Mouse (Mus musculus) kidney, embryonic 16.5 days (tissue): ENCODE results near the gene Grk5. TPM values are rescaled to one million over a fixed set of nuclear protein-coding genes. Genes with fewer than 3 reads are reported as not detected.

ENCODE experiments used
- ATAC-seq: fragments of 200-750 bp; cut with Nextera tagmentation; 2 replicates; pipeline ENCODE4 v1.8.0; 2017; ENCODE audit warnings: moderate TSS enrichment; ENCODE audit not compliant: low FRiP score, low TSS enrichment
- H3K27ac ChIP-seq: fragments of 300-500 bp; sonication (generic); 2 replicates; pipeline ENCODE4 v1.5.1; 2014; ENCODE audit warnings: low read length
- H3K27me3 ChIP-seq: fragments of 300-500 bp; sonication (generic); 2 replicates; pipeline ENCODE4 v1.6.1; 2014; ENCODE audit warnings: low read length, control low read depth, mixed read lengths; ENCODE audit not compliant: insufficient read depth
- H3K36me3 ChIP-seq: fragments of 300-500 bp; sonication (generic); 2 replicates; pipeline ENCODE4 v1.6.1; 2014; ENCODE audit warnings: low read length, control low read depth, mixed read lengths; ENCODE audit not compliant: insufficient read depth
- H3K4me1 ChIP-seq: fragments of 300-500 bp; sonication (generic); 2 replicates; pipeline ENCODE4 v1.6.1; 2014; ENCODE audit warnings: low read length, control low read depth, mixed read lengths; ENCODE audit not compliant: insufficient read depth
- H3K4me2 ChIP-seq: fragments of 300-500 bp; sonication (generic); replicated peaks from 2 replicates; pipeline ENCODE4 v1.6.1; 2014; ENCODE audit warnings: low read depth, low read length
- H3K4me3 ChIP-seq: fragments of 300-500 bp; sonication (generic); 2 replicates; pipeline ENCODE4 v1.5.1; 2014; ENCODE audit warnings: mild to moderate bottlenecking, low read length
- H3K9ac ChIP-seq: fragments of 300-500 bp; sonication (generic); replicated peaks from 2 replicates; pipeline ENCODE4 v1.6.1; 2014; ENCODE audit warnings: low read length
- H3K9me3 ChIP-seq: fragments of 300-500 bp; sonication (generic); 2 replicates; pipeline ENCODE4 v1.6.1; 2016; ENCODE audit warnings: low read length, control low read depth
- WGBS: fragments of 180-500 bp; shearing (Covaris S2); extraction: QIAGEN DNeasy Blood & Tissue Kit; methylation state at CpG from one replicate; pipeline ENCODE4 v1.1.7; 2014; 5-methylcytosine and 5-hydroxymethylcytosine counted together
- polyA plus RNA-seq: library from polyadenylated mRNA; unstranded; fragments of >200 nt; fragmentation: Nextera tagmentation; extraction: Ambion mirVana; gene quantifications from 2 replicates; pipeline ENCODE4 v1.2.1, GENCODE M21; 2015

Grk5 gene
- polyA plus RNA-seq, 1 experiment from 2014 or later = 2.7 TPM

DNA sequence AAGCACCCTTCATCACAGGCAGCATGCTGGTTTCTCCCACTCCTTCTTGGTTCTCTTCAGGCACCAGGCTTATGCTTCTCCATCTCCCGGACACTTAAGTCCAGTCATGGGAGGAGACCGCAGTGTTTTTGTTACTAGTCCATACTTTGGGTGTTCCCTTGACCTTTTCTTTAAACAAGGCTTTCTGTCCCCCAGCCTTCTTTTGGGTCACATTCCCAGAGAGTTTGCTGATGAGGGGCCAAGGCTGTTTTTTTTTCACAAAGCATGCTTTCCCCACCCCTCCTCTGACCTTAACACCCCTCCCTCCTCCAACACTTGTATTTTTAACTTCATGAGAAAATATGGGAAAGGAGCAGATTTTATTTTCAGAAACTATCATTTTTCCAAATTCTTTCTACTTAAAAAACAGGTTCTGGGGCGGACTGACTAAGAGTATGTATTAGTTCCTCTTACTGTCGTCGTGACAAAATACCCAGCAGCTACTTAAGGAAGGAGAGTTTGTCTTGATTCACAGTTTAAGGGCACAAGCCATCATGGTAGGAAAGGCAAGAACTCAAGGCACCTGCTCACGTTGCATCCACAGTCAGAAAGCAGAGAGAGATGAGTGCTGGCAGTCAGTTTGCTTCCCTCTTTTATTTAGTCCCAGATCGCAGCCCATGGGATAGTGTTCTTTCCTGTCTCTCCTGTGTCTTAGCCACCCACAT is 73.0 kb downstream of the Grk5 start:
- 0 out of 2 replicates have a peak, but pooled peaks cover 3% of the 10 kb centered on the region for H3K4me1 ChIP-seq
- H3K4me2 ChIP-seq = no peak overlapping the region
- H3K9ac ChIP-seq = no peak overlapping the region
- no peak overlapping the region for H3K4me3 ChIP-seq
- no peaks in the 10 kb centered on the region for H3K27me3 ChIP-seq
- H3K27ac ChIP-seq = no peak overlapping the region; the same call in 1 of the 2 replicates
- WGBS = 71% methylated on average over 7 of the region's 7 CpGs
- ATAC-seq = no peak
- no peaks in the 10 kb centered on the region for H3K9me3 ChIP-seq
- H3K36me3 ChIP-seq = no peaks in the 10 kb centered on the region

DNA sequence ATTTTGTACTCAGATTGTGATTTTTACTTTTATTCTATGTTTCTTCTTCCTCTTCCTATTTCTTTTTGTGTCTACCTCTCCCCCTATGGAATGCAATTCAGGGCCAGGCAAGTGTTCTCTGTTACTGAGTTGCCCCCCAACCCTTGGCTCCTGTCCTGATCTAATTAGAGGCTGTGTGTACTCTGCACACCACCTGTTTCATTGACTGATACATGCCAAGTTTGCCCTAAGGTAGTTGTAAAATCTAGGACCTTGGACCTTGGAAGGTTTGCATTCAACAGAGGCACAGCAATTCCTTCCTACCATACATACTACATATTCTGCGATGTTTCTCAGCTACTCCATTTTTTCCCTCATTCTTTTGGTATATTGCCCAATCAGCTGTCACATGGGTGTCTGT is 78.4 kb downstream of the Grk5 start:
- Histone ChIP-seq H3K4me3 (no peak overlapping the region), H3K27me3 (no peaks in the 10 kb centered on the region), H3K36me3 (no peaks in the 10 kb centered on the region), H3K27ac (no peak overlapping the region), H3K4me2 (no peak overlapping the region), H3K9ac (no peak overlapping the region), H3K4me1 (no peaks in the 10 kb centered on the region), H3K9me3 (no peaks in the 10 kb centered on the region)
- ATAC-seq = no peak
- 84% methylated on average over 1 of the region's 1 CpGs for WGBS

DNA sequence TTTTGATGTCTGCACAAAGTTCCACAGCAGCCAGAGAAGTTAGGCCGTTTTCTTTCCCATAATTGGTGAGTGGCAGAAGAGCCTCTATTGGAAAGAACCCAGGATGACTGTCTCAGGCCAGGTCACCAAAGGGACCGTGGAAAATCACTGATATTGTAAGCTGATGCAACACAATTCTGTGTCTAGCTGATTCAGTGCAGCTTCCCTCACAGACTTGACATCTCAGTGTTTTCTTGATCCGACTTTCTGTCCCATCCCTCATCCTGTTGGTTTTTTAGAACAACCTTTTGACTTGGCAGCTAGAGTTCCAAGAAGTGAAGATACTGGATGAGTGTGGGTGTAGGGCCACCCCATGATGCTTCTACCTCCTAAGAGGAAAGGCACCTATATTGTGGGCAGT is 80.9 kb downstream of the Grk5 start:
- Histone ChIP-seq H3K4me3 (no peak overlapping the region), H3K4me1 (no peaks in the 10 kb centered on the region), H3K9me3 (no peaks in the 10 kb centered on the region), H3K4me2 (no peak overlapping the region), H3K36me3 (no peaks in the 10 kb centered on the region), H3K9ac (no peak overlapping the region), H3K27ac (no peak overlapping the region), H3K27me3 (no peaks in the 10 kb centered on the region)
- WGBS = 72% methylated on average over 3 of the region's 3 CpGs
- no peak for ATAC-seq

DNA sequence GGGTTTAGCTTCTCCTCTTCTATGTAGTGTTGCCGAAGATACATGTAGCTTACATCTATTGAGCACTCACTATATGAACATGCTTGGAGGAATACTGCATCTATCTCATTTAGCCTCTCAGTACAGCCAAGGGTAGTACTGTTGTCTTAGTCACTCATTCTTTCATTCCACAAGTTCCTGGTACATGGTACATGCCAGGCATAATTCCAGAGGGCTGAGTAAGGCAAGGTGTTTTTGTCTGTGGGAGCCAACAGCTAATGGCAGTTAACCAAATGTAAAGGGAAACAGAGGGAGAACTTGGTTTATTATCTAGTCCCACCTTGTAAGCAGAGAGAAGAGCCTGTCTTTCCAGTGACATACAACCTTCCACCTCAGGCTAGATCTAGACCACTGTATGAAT is 82.0 kb downstream of the Grk5 start:
- no peak overlapping the region for H3K27ac ChIP-seq
- H3K4me2 ChIP-seq = no peak overlapping the region
- ATAC-seq = no peak
- no peaks in the 10 kb centered on the region for H3K27me3 ChIP-seq
- 94% methylated on average over 1 of the region's 1 CpGs for WGBS
- H3K36me3 ChIP-seq = no peaks in the 10 kb centered on the region
- H3K4me3 ChIP-seq = no peak overlapping the region
- no peaks in the 10 kb centered on the region for H3K9me3 ChIP-seq
- no peaks in the 10 kb centered on the region for H3K4me1 ChIP-seq
- no peak overlapping the region for H3K9ac ChIP-seq

DNA sequence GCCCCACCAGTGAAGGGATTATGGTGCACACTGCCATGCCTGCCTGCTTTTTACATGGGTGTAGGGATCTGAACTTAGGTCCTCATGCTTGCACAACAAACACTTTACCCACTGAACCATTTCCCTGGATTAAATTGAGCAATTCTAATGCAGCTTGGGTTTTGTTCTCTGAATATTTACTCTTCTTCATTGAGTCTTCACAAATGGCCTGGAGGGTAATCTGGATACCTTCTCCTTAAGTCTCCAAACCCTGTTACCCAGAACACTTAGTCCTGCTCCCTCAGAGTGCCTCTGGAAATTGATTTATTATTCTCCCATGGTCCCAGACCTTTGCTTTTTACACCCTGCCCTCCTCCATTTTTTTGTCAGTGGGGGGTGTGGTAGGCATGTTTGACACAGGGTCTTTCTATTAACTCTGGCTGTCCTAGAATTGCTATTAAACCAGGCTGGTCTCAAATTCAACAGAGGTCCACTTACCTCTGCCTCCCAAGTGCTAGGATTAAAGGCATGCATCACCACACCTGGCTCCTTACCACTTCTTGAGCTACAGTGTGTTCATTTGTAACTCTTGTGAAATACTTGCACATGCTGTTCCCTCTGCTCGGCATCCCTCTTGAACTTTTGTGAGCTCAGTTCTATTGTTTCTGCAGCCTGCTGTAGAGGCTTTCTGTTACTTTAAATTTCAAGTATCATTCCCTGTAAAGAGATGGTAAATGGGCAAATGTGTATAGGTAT is 82.9 kb downstream of the Grk5 start:
- no peak overlapping the region for H3K9ac ChIP-seq
- no peaks in the 10 kb centered on the region for H3K27me3 ChIP-seq
- H3K36me3 ChIP-seq = no peaks in the 10 kb centered on the region
- no peak for ATAC-seq
- H3K4me2 ChIP-seq = no peak overlapping the region
- H3K9me3 ChIP-seq = no peaks in the 10 kb centered on the region
- no peaks in the 10 kb centered on the region for H3K4me1 ChIP-seq
- H3K27ac ChIP-seq = no peak overlapping the region
- no peak overlapping the region for H3K4me3 ChIP-seq
- 94% methylated on average over 1 of the region's 1 CpGs for WGBS

DNA sequence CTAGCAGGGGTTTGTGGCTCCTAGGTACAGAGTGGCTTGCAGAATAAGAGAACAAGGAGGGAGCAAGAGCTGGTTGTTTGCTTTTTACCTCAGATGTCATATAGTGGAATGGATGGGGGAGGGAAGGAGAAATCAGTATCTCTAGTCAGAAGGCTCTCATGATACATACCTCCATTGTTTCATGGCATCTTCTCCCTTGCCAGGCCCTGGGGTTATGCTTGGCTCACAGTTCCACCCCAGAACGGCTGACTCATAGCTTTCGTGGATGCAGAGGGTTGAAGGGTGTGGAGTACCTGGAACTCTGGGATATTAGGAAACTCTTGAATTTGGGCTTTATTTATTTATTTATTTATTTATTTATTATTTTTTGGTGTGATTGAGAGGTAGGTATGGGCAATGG is 84.0 kb downstream of the Grk5 start:
- Histone ChIP-seq H3K4me3 (no peak overlapping the region), H3K4me1 (no peaks in the 10 kb centered on the region), H3K9ac (no peak overlapping the region), H3K4me2 (no peak overlapping the region), H3K27ac (no peak overlapping the region), H3K9me3 (no peaks in the 10 kb centered on the region), H3K27me3 (no peaks in the 10 kb centered on the region), H3K36me3 (no peaks in the 10 kb centered on the region)
- no peak for ATAC-seq
- 93% methylated on average over 2 of the region's 2 CpGs for whole genome bisulfite sequencing

DNA sequence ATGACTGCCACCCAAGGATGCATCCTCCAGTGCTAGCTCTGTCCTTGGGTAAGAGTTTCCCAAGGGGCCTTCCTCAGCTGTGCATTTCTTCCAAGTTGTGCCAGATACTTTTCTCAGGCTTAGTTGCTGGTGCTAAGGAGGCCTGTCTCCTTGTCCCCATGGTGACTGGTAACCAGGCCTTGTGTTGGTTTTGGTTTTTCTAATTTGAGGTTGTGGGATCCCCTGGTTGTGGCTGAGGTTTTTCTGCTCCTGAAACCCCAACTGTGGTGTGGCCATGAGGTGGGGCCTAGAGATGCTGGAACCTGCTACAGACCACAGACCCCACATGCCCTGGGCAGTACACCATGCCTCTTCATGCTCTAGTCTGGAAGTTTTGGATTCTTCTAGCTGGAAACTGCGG is 90.0 kb downstream of the Grk5 start:
- H3K9ac ChIP-seq = no peak overlapping the region
- no peaks in the 10 kb centered on the region for H3K36me3 ChIP-seq
- ATAC-seq = no peak
- H3K4me1 ChIP-seq = no peaks in the 10 kb centered on the region
- H3K4me3 ChIP-seq = no peak overlapping the region
- H3K4me2 ChIP-seq = no peak overlapping the region
- 79% methylated on average over 1 of the region's 1 CpGs for WGBS
- no peaks in the 10 kb centered on the region for H3K9me3 ChIP-seq
- no peak overlapping the region for H3K27ac ChIP-seq
- no peaks in the 10 kb centered on the region for H3K27me3 ChIP-seq

DNA sequence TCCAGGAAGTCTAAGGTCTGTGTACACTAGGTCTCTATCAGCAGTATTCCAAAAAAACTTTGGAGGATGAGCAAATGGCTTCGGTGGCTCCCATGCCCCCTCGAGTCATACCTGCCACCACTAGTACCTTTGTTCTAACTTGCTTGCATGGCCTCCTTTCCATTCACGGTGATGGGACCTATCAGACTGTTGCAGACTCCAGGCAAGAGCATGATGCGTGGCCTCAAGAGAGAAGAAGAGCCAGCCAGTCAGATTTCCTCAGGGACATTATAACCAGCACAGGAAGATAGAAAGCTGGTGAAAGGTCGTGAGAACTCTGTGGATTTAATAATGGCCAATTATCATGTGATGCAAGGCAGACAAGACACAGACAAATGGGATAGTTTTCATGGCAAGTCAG is 91.8 kb downstream of the Grk5 start:
- Histone ChIP-seq H3K4me3 (no peak overlapping the region), H3K9ac (no peak overlapping the region), H3K9me3 (no peaks in the 10 kb centered on the region), H3K27ac (no peak overlapping the region), H3K4me1 (no peaks in the 10 kb centered on the region), H3K36me3 (no peaks in the 10 kb centered on the region), H3K27me3 (no peaks in the 10 kb centered on the region), H3K4me2 (no peak overlapping the region)
- ATAC-seq = no peak
- 87% methylated on average over 5 of the region's 5 CpGs for WGBS

DNA sequence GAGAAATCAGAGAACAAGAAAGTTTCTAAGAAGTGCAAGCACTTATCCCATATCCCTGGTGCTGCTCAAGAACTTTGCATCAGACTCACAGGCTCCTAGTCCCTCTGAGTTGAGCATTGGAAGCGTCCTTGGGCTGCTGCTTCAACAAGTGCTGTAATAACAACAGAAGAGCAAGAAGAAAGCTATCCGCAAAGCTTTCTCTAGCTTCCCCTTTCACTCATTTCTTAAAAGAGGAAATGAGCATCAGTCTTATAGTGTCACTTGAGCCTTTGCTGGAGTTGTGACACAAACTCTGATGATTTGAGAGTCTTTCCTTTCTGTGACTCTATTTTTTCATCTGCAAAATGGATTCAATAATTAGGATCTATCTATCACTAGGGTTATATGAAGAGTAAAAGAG is 92.3 kb downstream of the Grk5 start:
- no peaks in the 10 kb centered on the region for H3K9me3 ChIP-seq
- no peak overlapping the region for H3K4me3 ChIP-seq
- no peak overlapping the region for H3K27ac ChIP-seq
- no peaks in the 10 kb centered on the region for H3K27me3 ChIP-seq
- ATAC-seq = no peak
- no peak overlapping the region for H3K4me2 ChIP-seq
- H3K9ac ChIP-seq = no peak overlapping the region
- H3K4me1 ChIP-seq = no peaks in the 10 kb centered on the region
- no peaks in the 10 kb centered on the region for H3K36me3 ChIP-seq
- 88% methylated on average over 2 of the region's 2 CpGs for WGBS

DNA sequence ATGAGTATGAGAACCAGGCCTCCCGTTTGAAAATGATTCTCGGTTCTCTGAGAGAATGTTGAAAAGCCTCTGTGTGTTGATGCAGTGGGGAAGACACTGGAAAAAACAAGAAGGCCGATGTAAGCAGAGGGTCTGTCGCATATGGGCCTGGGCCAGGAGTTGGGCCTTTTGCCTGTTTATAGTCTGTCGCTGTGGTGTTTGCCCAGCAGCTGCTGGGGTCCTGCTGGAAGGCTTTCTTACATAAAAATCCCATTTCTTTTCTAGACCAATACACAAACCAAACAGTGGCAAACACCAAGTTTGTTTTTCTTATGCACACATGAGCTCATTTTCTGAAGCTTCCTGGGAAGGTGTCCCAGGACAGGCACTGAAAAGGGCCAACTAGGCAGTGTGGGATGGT is 100.2 kb downstream of the Grk5 start:
- no peaks in the 10 kb centered on the region for H3K9me3 ChIP-seq
- H3K36me3 ChIP-seq = no peaks in the 10 kb centered on the region
- ATAC-seq = no peak
- no peaks in the 10 kb centered on the region for H3K4me1 ChIP-seq
- H3K9ac ChIP-seq = no peak overlapping the region
- no peaks in the 10 kb centered on the region for H3K27me3 ChIP-seq
- no peak overlapping the region for H3K27ac ChIP-seq
- 79% methylated on average over 5 of the region's 5 CpGs for WGBS
- H3K4me3 ChIP-seq = no peak overlapping the region
- no peak overlapping the region for H3K4me2 ChIP-seq
